Mouse (Mus musculus): Measurements from ENCODE around the gene Gm49510. TPM values are rescaled to one million over a fixed set of nuclear protein-coding genes. Genes with fewer than 3 reads are reported as not detected.

Gene Gm49510
- total and polyA plus RNA-seq, 3 experiments: 0.17 to 0.27 TPM; not detected in 1

DNA sequence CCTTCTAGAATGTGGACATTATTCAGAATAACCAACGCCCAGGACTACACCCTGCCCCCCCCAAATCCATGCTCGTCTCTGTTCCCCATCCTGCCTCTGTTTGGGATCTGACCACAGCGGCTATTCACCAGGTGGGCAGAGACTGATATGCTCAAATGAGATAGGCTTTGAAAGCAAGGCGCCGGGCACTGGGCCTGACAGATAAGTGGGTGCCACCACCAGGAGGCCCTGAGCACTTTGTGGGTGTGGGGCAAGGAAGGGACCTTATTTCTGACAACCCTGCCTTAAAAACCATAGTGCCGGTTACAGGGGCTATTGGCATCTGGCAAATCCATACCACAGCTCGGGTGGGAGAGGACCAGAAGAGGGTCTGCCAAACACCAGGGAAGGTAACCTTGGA lies 23.2 kb downstream of the Gm49510 start (continued):
- no peak for TF ChIP-seq ZKSCAN1 (IDR thresholded peaks at IDR 0.05; ENCODE audit: low read depth, low read length)

DNA sequence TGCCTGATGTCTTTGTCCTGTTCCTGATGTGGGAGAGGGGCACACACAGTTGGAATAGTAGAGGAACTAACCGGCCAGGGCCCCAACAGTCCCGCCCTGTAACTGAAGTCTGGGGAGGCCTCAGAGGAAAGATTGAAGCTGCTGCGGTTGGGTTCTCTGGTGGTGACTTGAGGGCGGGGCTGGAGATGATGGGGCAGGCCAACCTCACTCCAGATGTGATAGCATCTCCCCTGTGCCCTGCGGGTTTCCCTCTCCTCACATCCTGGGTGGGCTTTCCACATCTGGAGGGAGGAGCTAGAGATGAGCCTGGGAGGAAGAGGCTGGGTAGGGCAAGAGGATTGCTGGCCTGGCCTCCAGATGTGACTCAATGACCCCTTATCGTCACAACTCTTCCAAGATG lies 24.1 kb downstream of the Gm49510 start:
- Histone ChIP-seq H3K27ac (ENCODE audit: control insufficient read depth, low read depth, low read length) (peak overlapping the region; percentile 93), H3K9ac (ENCODE audit: control insufficient read depth, low read depth, low read length, poor library complexity, severe bottlenecking) (peak overlapping the region; percentile 61), H3K4me3 (ENCODE audit: control insufficient read depth in 1 of 2, insufficient read depth in 1 of 2, low read depth in 2 of 2, low read length in 2 of 2) (peak overlapping the region; percentile 33 to 36), H3K79me2 (ENCODE audit: control insufficient read depth, insufficient read depth, low read length, poor library complexity) (peaks cover 10% of the 10 kb centered on the region), H3K36me3 (ENCODE audit: control insufficient read depth in 1 of 2, insufficient read depth in 2 of 2, low read length in 2 of 2) (peaks cover 0 to 41% of the 10 kb centered on the region in 2 experiments; a peak in 2 of 4 replicates), H3K9me3 (replicated peaks; ENCODE audit: insufficient read depth, low read length) (no peaks in the 10 kb centered on the region), H3K4me1 (ENCODE audit: control insufficient read depth in 1 of 2, insufficient read depth in 2 of 2, low read length in 2 of 2) (peaks cover 6 to 65% of the 10 kb centered on the region in 2 experiments), H3K27me3 (ENCODE audit: control insufficient read depth in 1 of 2, insufficient read depth in 2 of 2, low read length in 2 of 2) (no peaks in the 10 kb centered on the region)
- DNase-seq (ENCODE audit: low read depth, low spot score): peak; percentile 96
- TF ChIP-seq MYC (IDR thresholded peaks at IDR 0.05; ENCODE audit: low read depth, low read length) (no peak; the same call in 1 of the 2 replicates), SIN3A (IDR thresholded peaks at IDR 0.05; ENCODE audit: low read length) (peak; percentile 71), ZKSCAN1 (IDR thresholded peaks at IDR 0.05; ENCODE audit: low read depth, low read length) (no peak), POLR2A (IDR thresholded peaks at IDR 0.05; ENCODE audit: control insufficient read depth in 1 of 2, insufficient read depth in 1 of 2, low read depth in 1 of 2, low read length in 2 of 2, poor library complexity in 1 of 2) (peak; percentile 53 to 80; a peak in 3 of 4 replicates), UBTF (IDR thresholded peaks at IDR 0.05; ENCODE audit: borderline replicate concordance, insufficient read depth, low read depth, low read length) (no peak), ZC3H11A (IDR thresholded peaks at IDR 0.05; ENCODE audit: low read depth, low read length) (no peak), GATA1 (IDR thresholded peaks at IDR 0.05; ENCODE audit: low read depth, low read length) (peak; percentile 65), USF1 (IDR thresholded peaks at IDR 0.05; ENCODE audit: low read depth, low read length) (no peak), NELFE (IDR thresholded peaks at IDR 0.05; ENCODE audit: low read depth, low read length) (peak; percentile 78), RCOR1 (IDR thresholded peaks at IDR 0.05; ENCODE audit: low read depth, low read length) (peak; percentile 85), MYB (IDR thresholded peaks at IDR 0.05; ENCODE audit: low read depth, low read length) (peak; percentile 88), EP300 (IDR thresholded peaks at IDR 0.05; ENCODE audit: low read depth in 1 of 2, low read length in 2 of 2) (peak; percentile 77 to 95), GABPA (IDR thresholded peaks at IDR 0.05; ENCODE audit: low read depth, low read length) (no peak), TBP (IDR thresholded peaks at IDR 0.05; ENCODE audit: low read depth, low read length) (peak; percentile 79), ETS1 (IDR thresholded peaks at IDR 0.05; ENCODE audit: low read depth, low read length) (peak; percentile 78), MAFK (IDR thresholded peaks at IDR 0.05; ENCODE audit: borderline replicate concordance, low read depth, low read length) (no peak), MAX (IDR thresholded peaks at IDR 0.05; ENCODE audit: low read length) (no peak; the same call in 1 of the 2 replicates), CTCF (IDR thresholded peaks at IDR 0.05 in 2 of 3, conservative IDR thresholded peaks at IDR 0.05 in 1 of 3; ENCODE audit: control insufficient read depth in 1 of 3, insufficient read depth in 1 of 3, low read depth in 2 of 3, low read length in 3 of 3, poor library complexity in 1 of 3, severe bottlenecking in 1 of 3) (no peak), ZMIZ1 (IDR thresholded peaks at IDR 0.05; ENCODE audit: low read depth, low read length) (peak; percentile 86), ZNF384 (IDR thresholded peaks at IDR 0.05; ENCODE audit: low read depth, low read length) (no peak), HCFC1 (IDR thresholded peaks at IDR 0.05; ENCODE audit: low read depth, low read length) (peak; percentile 65), TAL1 (IDR thresholded peaks at IDR 0.05; ENCODE audit: low read length) (peak; percentile 42; the same call in 1 of the 2 replicates), TCF12 (IDR thresholded peaks at IDR 0.05; ENCODE audit: low read depth, low read length) (peak; percentile 87), MAZ (IDR thresholded peaks at IDR 0.05; ENCODE audit: low read depth, low read length) (peak; percentile 88), KAT2A (conservative IDR thresholded peaks at IDR 0.05; ENCODE audit: low read depth, low read length) (no peak), BHLHE40 (IDR thresholded peaks at IDR 0.05; ENCODE audit: borderline replicate concordance, low read depth, low read length) (peak; percentile 57; the same call in 1 of the 2 replicates), POLR2AphosphoS2 (IDR thresholded peaks at IDR 0.05; ENCODE audit: low read length) (peak; percentile 44; the same call in 1 of the 2 replicates), E2F4 (IDR thresholded peaks at IDR 0.05; ENCODE audit: borderline replicate concordance, low read depth, low read length) (no peak), JUND (IDR thresholded peaks at IDR 0.05; ENCODE audit: low read depth, low read length) (no peak)

All from MEL (cell line).